Mouse (Mus musculus) neural tube, embryonic 14.5 days (tissue): ENCODE measurements around the gene Rab26. TPM values are rescaled to one million over a fixed set of nuclear protein-coding genes. Genes with fewer than 3 reads are reported as not detected.

ENCODE experiments used
- ATAC-seq: fragments of 200-750 bp; cut with Nextera tagmentation; 2 replicates; pipeline ENCODE4 v1.8.0; 2017; ENCODE audit warnings: low read depth, mild to moderate bottlenecking, moderate TSS enrichment, moderate library complexity
- H3K27ac ChIP-seq: fragments of 300-500 bp; sonication (generic); 2 replicates; pipeline ENCODE4 v1.5.1; 2014; ENCODE audit warnings: low read depth, mild to moderate bottlenecking, control low read depth, low read length, moderate library complexity, mixed read lengths
- H3K27me3 ChIP-seq: fragments of 300-500 bp; sonication (generic); 2 replicates; pipeline ENCODE4 v1.6.1; 2014; ENCODE audit warnings: low read length; ENCODE audit not compliant: control insufficient read depth, insufficient read depth
- H3K36me3 ChIP-seq: fragments of 300-500 bp; sonication (generic); 2 replicates; pipeline ENCODE4 v1.6.1; 2014; ENCODE audit warnings: low read length, mixed read lengths; ENCODE audit not compliant: control insufficient read depth, insufficient read depth
- H3K4me1 ChIP-seq: fragments of 300-500 bp; sonication (generic); 2 replicates; pipeline ENCODE4 v1.6.1; 2014; ENCODE audit warnings: low read length; ENCODE audit not compliant: control insufficient read depth, insufficient read depth
- H3K4me2 ChIP-seq: fragments of 300-500 bp; sonication (generic); 2 replicates; pipeline ENCODE4 v1.6.1; 2014; ENCODE audit warnings: mild to moderate bottlenecking, low read depth, low read length, control low read depth
- H3K4me3 ChIP-seq: fragments of 300-500 bp; sonication (generic); 2 replicates; pipeline ENCODE4 v1.5.1; 2014; ENCODE audit warnings: low read depth, low read length, control low read depth, mixed read lengths
- H3K9ac ChIP-seq: fragments of 300-500 bp; sonication (generic); replicated peaks from 2 replicates; pipeline ENCODE4 v1.6.1; 2014; ENCODE audit warnings: low read depth, mild to moderate bottlenecking, control low read depth, low read length, mixed read lengths
- H3K9me3 ChIP-seq: fragments of 300-500 bp; sonication (generic); 2 replicates; pipeline ENCODE4 v1.6.1; 2016; ENCODE audit warnings: low read length; ENCODE audit not compliant: control insufficient read depth
- WGBS: fragments of 180-500 bp; shearing (Covaris S2); extraction: QIAGEN DNeasy Blood & Tissue Kit; methylation state at CpG from one replicate; pipeline ENCODE4 v1.1.7; 2014; 5-methylcytosine and 5-hydroxymethylcytosine counted together
- polyA plus RNA-seq: library from polyadenylated mRNA; unstranded; fragments of >200 nt; fragmentation: Nextera tagmentation; extraction: Ambion mirVana; gene quantifications from 2 replicates; pipeline ENCODE4 v1.2.1, GENCODE M21; 2014

The Rab26 gene
- polyA plus RNA-seq, 1 experiment from 2014 or later, result 5.7 TPM

- ATAC-seq, result peak; percentile 24
- 9% methylated on average over 19 of the region's 19 CpGs for WGBS
- Histone ChIP-seq H3K9me3 (no peaks in the 10 kb centered on the region), H3K4me2 (peak overlapping the region; percentile 69), H3K9ac (peak overlapping the region; percentile 84), H3K4me3 (peak overlapping the region; percentile 70), H3K27ac (peak overlapping the region; percentile 96), H3K27me3 (no peaks in the 10 kb centered on the region), H3K4me1 (peaks cover 28% of the 10 kb centered on the region), H3K36me3 (no peaks in the 10 kb centered on the region)
These were observed 44.6 kb downstream of the Rab26 start for GRCm38 (mm10) chr17:24489265-24490030.

- Histone ChIP-seq H3K27me3 (no peaks in the 10 kb centered on the region), H3K4me3 (peak overlapping the region; percentile 70), H3K9ac (peak overlapping the region; percentile 84), H3K27ac (peak overlapping the region; percentile 96), H3K36me3 (no peaks in the 10 kb centered on the region), H3K4me2 (peak overlapping the region; percentile 69), H3K9me3 (no peaks in the 10 kb centered on the region), H3K4me1 (peaks cover 28% of the 10 kb centered on the region)
- peak; percentile 81 for ATAC-seq
- 0% methylated on average over 55 of the region's 81 CpGs for WGBS
These were observed 45.2 kb downstream of the Rab26 start for GRCm38 (mm10) chr17:24488662-24489264.

- under 1% methylated on average over 42 of the region's 45 CpGs for WGBS
- H3K27me3 ChIP-seq, result no peaks in the 10 kb centered on the region
- peaks cover 28% of the 10 kb centered on the region for H3K4me1 ChIP-seq
- peak within 1 kb of the TSS; percentile 96 for H3K27ac ChIP-seq
- ATAC-seq, result peak; percentile 64
- H3K36me3 ChIP-seq, result no peaks in the 10 kb centered on the region
- H3K4me2 ChIP-seq, result peak within 1 kb of the TSS; percentile 69
- no peaks in the 10 kb centered on the region for H3K9me3 ChIP-seq
- H3K4me3 ChIP-seq, result peak within 1 kb of the TSS; percentile 70
- peak within 1 kb of the TSS; percentile 84 for H3K9ac ChIP-seq
These were observed 45.8 kb downstream of the Rab26 start, which contains the start of gene Caskin1 for GRCm38 (mm10) chr17:24488186-24488661. Gene Caskin1 (plus strand): TSS chr17:24488601.

- no peak overlapping the region for H3K4me2 ChIP-seq
- H3K9ac ChIP-seq, result peak overlapping the region; percentile 2; the same call in 1 of the 2 replicates
- peak overlapping the region; percentile 80 for H3K27ac ChIP-seq
- no peak overlapping the region for H3K4me3 ChIP-seq
- H3K4me1 ChIP-seq, result peaks cover 23% of the 10 kb centered on the region
- no peaks in the 10 kb centered on the region for H3K36me3 ChIP-seq
- WGBS, result 43% methylated on average over 11 of the region's 11 CpGs
- no peaks in the 10 kb centered on the region for H3K27me3 ChIP-seq
- no peaks in the 10 kb centered on the region for H3K9me3 ChIP-seq
- no peak for ATAC-seq
These were observed 48.7 kb downstream of the Rab26 start for GRCm38 (mm10) chr17:24485090-24485860.

- no peak for ATAC-seq
- Histone ChIP-seq H3K4me3 (no peak overlapping the region), H3K9me3 (no peaks in the 10 kb centered on the region), H3K4me2 (no peak overlapping the region), H3K9ac (no peak overlapping the region), H3K36me3 (no peaks in the 10 kb centered on the region), H3K27me3 (no peaks in the 10 kb centered on the region), H3K4me1 (peaks cover 13% of the 10 kb centered on the region; the same call in 1 of the 2 replicates), H3K27ac (no peak overlapping the region)
- WGBS, result 52% methylated on average over 3 of the region's 3 CpGs
These were observed 50.5 kb downstream of the Rab26 start for GRCm38 (mm10) chr17:24483495-24483894.

GRCm38 (mm10) chr17:24481027-24481815 lies 52.8 kb downstream of the Rab26 start:
- Histone ChIP-seq H3K4me2 (no peak overlapping the region), H3K4me1 (peaks cover 12% of the 10 kb centered on the region), H3K27me3 (no peaks in the 10 kb centered on the region), H3K9me3 (no peaks in the 10 kb centered on the region), H3K27ac (no peak overlapping the region), H3K9ac (no peak overlapping the region), H3K36me3 (peaks cover 6% of the 10 kb centered on the region; the same call in 1 of the 2 replicates), H3K4me3 (no peak overlapping the region)
- 96% methylated on average over 20 of the region's 20 CpGs for whole genome bisulfite sequencing
- no peak for ATAC-seq

DNA sequence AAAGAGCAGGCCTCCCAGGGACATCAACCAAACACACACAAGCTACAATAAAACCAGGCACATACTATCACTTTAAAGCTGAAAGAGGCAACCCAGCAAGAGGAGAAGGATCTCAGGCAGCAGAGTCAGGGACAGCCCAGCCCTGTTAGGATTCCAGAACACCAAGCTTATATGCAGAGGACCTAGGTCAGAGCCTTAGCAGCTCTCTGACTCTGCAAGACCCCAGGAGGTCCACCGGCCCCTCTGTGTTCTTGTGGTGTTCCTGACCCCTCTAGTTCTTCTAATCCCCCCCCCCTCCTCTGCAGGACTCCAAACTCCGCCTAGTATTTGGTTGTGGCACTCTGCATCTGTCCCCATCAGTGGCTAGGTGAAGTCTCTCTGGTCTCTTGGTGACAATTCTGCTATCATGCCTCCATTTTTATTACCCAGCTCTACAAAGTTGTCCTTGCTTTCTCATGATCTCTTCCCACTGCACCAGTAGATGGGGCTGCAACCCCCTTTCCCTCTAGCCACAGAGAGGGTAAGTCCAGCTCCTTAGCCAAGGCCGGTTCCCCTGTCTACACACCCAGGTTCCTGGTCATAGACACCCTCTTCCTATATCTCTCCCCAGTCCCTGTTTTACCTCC lies 53.7 kb downstream of the Rab26 start:
- Histone ChIP-seq H3K4me1 (peaks cover 9% of the 10 kb centered on the region), H3K9me3 (no peaks in the 10 kb centered on the region), H3K9ac (no peak overlapping the region), H3K27me3 (no peaks in the 10 kb centered on the region), H3K4me3 (no peak overlapping the region), H3K4me2 (no peak overlapping the region), H3K36me3 (peaks cover 15% of the 10 kb centered on the region; the same call in 1 of the 2 replicates), H3K27ac (no peak overlapping the region)
- WGBS, result 60% methylated on average over 3 of the region's 3 CpGs
- no peak for ATAC-seq

- Histone ChIP-seq H3K36me3 (peaks cover 24% of the 10 kb centered on the region), H3K4me3 (peak overlapping the region; percentile 70), H3K27me3 (no peaks in the 10 kb centered on the region), H3K27ac (no peak overlapping the region; the same call in 1 of the 2 replicates), H3K4me2 (peak overlapping the region; percentile 30; the same call in 1 of the 2 replicates), H3K4me1 (peaks cover 8% of the 10 kb centered on the region), H3K9ac (no peak overlapping the region), H3K9me3 (no peaks in the 10 kb centered on the region)
- no peak for ATAC-seq
- 30% methylated on average over 1 of the region's 1 CpGs for WGBS
These were observed 54.6 kb downstream of the Rab26 start for GRCm38 (mm10) chr17:24479431-24479830.
